Mouse (Mus musculus): ENCODE measurements around the gene Sfxn4.

The Sfxn4 gene

DNA sequence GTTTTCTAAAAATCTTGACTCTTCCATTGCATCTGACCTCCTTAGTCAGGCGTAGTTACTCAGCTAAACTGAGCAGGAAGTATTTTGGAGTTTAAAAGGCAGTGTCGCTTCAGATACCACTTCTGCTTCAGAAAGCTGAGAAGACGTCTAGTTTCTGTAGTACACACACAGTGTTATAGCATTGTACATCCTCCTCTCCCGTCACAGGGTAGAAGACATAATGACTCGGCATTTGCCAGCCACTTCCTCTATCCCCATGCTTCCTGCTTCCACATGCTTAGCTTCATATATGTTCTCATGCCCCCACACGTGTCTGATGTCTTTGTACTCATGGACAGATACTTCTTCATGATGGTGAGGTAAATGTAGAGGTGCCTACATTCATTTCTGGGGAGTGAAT, 42.6 kb downstream of the Sfxn4 start:
- DNase-seq, result no peak

GRCm38 (mm10) chr19:60813133-60813532, 48.1 kb downstream of the Sfxn4 start:
- DNase-seq, result no peak

DNA sequence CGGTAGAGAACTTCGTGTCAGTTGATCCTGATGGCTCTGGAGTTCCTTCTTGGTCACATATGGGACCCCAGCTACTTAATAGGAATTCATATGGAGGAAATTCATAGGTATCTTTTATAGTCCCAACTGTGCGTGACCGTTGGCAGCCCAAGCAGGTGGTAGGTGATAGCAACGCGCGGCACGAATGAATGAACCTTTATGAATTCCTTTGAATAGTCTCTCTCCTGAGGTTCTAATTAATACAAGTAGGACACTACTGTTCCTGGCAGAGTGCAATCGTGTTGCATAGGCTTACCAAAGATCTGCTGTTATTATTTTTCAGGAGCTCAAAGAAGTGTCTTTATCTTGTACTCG, 49.3 kb downstream of the Sfxn4 start:
- no peak for DNase-seq

GRCm38 (mm10) chr19:60811098-60812035, 49.9 kb downstream of the Sfxn4 start, which contains the start of gene Fam45a:
Gene Fam45a, plus strand, starts transcription at chr19:60811585.
- peak; percentile 95 for DNase-seq

- DNase-seq, result no peak
Measured at GRCm38 (mm10) chr19:60809927-60810326, 51.4 kb downstream of the Sfxn4 start.

DNA sequence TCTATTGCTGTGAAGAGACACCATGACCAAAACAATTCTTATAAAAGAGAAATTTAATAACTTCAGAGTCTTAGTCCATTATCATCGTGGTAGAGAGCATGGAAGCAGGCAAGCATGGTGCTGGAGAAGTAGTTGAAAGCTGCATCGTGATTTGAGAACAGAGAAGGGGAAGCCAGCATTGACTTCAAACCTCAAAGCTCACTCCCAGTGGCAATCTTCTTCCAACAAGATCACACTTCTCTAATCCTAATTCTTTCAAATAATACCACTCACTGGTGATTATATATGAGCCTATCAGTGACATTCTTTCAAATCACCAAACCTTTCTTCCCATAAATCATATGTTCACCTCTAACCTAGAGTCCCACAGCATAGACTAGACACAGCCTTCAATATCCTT, 56.4 kb downstream of the Sfxn4 start:
- DNase-seq, result no peak

DNA sequence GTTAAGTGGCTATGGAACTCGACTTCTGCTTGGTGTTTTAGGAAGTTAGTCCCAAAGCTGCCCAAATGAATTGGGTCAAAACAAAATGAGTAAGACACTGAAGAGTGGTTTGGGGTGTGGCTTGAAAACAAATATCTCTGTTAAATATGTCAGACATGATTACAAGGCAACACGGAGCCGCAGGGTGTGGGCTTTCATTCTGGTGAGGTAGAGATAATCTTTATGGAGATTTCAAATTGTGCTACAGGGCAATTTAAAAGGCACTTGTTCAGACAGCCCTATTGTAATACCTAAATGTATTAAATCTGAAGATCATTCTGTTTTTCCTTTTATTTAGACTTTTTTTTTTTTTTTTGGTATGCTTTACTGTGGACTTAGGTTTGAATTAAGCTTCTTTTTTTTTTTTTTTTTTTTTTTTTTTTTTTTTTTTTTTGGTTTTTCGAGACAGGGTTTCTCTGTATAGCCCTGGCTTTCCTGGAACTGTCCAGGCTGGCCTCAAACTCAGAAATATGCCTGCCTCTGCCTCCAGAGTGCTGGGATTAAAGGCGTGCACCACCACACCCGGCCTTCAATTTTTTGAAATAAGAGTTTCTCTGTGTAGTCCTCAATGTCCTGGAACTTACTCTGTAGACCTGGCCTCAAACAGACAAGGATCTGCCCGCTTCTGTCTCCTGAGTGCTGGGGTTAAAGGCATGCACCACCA, 61.3 kb downstream of the Sfxn4 start:
- DNase-seq, result no peak

DNA sequence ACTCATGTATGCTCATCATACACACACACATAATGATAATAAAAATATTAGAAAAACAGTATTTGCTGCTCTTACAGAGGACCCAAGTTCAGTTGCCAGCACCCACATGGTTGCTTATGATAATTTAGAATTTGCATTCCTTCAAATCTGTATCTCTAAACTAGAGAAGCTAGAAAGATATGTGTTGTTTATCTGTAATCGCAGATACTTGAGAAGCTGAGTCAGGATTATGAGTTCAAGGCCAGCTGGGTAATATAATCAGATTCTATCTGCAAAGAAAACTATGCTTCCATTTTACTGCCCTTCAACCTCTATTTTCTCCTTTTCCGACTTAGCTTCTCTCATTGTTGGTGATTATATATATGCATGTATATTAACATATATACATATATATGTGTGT, 63.9 kb downstream of the Sfxn4 start:
- no peak for DNase-seq

- no peak for DNase-seq
Measured at GRCm38 (mm10) chr19:60795244-60795643, 66.0 kb downstream of the Sfxn4 start.

- DNase-seq, result no peak
Measured at GRCm38 (mm10) chr19:60793170-60793707, 68.0 kb downstream of the Sfxn4 start.

- DNase-seq, result no peak
Measured at GRCm38 (mm10) chr19:60791164-60791563, 70.1 kb downstream of the Sfxn4 start.

DNA sequence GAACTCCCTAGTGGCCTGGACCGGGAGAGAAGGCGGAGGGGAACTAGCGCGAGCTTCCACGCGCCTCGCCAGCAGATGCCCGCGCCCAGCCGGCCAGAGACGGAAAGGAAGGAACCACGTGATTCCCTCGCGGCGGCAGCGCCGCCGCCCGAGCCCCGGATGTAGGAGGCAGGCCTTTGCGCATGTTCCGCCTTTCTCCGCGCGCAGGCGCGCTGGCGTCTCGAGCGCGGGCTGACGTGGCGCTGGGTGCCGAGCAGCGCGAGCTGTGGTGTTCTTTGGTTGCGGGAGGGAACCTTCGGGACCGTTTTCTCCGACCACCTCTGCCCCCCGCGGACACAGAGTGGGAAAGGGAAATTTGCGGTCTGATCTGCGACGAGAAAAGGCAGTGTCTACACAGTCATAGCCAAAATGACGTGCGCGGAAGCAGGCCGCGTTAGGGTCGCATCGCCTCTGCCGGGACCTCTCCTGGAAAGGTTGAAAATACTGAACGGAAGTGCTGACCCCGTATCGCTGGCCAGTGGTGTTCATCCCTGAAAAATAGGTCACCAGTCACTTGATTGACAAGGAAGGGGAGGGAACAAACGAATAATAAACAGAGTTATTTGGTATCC, 70.6 kb downstream of the Sfxn4 start, which contains the start of gene Eif3a:
Gene Eif3a (minus strand): TSS at position 108 of the 611 bp plus-strand sequence.
- DNase-seq, result peak; percentile 95

DNA sequence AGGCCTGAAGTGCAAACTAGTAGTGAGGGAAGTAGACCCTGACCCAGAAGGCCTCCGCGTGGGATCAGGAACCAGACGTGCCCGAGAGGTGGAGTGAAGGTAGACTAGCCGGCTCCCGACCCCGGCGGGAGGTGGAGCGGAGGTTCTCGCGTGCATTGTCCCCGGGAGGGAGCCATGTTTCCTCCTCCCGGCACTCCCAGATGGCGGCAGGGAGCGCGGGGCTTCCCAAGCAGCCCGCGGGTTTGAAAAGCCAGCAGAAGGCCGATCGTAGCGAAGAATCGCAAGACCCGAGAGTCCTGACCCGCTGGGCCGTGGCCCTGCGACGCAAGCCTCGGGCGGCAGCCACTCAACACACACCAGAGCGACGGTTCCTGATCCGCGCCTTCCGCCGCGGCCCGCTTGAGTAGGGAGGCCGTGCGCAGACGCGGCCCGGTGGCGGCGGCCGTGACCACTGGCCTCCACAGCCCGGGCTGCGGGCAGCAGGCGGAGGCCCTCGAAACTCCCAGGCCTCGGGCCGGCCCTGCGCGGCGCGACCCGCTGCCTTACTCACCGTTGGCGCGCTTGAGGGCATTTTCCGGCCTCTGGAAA, 71.3 kb downstream of the Sfxn4 start:
- peak; percentile 67 for DNase-seq

GRCm38 (mm10) chr19:60789452-60789851, 71.8 kb downstream of the Sfxn4 start:
- no peak for DNase-seq

- no peak for DNase-seq
Measured at GRCm38 (mm10) chr19:60788214-60788960, 72.9 kb downstream of the Sfxn4 start.

DNA sequence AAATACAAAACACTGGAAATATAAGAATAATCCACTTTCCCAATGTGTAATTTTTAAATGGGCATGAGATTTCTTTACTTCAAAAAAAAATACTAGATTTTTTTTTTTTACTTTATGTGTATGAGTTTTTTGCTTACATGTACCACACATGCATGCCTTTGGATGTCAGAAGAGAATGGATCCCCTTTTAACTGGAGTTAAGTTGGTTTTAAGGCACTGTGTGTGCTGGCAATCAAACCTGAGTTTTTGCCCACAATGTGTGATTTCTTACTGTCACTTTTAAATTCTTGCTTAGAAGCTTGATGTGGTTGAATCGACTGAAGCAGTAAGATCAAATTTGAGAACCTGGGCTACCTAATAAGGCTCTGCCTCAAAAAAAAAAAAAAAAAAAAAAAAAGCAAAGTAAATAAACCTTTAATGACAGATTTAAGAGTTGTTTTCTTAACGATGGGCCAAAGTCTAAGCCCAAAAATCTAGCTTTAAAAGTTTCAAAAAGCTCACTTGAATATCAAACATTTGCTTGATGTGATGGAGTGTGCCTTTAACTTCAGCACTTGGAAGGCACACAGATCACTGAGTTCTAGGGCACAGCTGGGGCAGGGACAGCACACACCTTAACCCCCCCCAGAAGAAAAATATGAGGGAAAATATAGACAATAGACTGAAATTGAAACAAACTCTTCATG, 73.7 kb downstream of the Sfxn4 start:
- no peak for DNase-seq
